Mouse (Mus musculus) E14TG2a.4 (cell line): ENCODE results near the gene Spdye4a.

Experiments used
- CTCF ChIP-seq: conservative IDR thresholded peaks from 2 replicates; pipeline ENCODE4 v1.5.1; 2014; ENCODE audit warnings: low read length
- POU5F1 ChIP-seq: IDR thresholded peaks from 2 replicates; pipeline ENCODE4 v1.6.1; 2014; ENCODE audit warnings: low read length, borderline replicate concordance

GRCm38 (mm10) chr5:143222287-143222686 is 4.4 kb downstream of the Spdye4a start:
- TF ChIP-seq CTCF (no peak), POU5F1 (no peak)
